Mouse (Mus musculus) hindbrain, embryonic 11.5 days (tissue): ENCODE measurements around the gene Fam69b. TPM values are rescaled to one million over a fixed set of nuclear protein-coding genes. Genes with fewer than 3 reads are reported as not detected.

Experiments used
- ATAC-seq: fragments of 200-750 bp; cut with Nextera tagmentation; 2 replicates; pipeline ENCODE4 v1.8.0; 2017; ENCODE audit warnings: mild to moderate bottlenecking, moderate TSS enrichment, moderate library complexity; ENCODE audit not compliant: low FRiP score
- DNase-seq: peaks from one replicate; pipeline ENCODE4 v3.0.0-alpha.2; 2015; ENCODE audit warnings: low spot score
- H3K27ac ChIP-seq: fragments of 300-500 bp; sonication (generic); 2 replicates; pipeline ENCODE4 v1.5.1; 2014; ENCODE audit warnings: mild to moderate bottlenecking, low read depth, low read length
- H3K27me3 ChIP-seq: fragments of 300-500 bp; sonication (generic); 2 replicates; pipeline ENCODE4 v1.6.1; 2014; ENCODE audit warnings: mild to moderate bottlenecking, low read length, moderate library complexity, mixed read lengths; ENCODE audit not compliant: control insufficient read depth, insufficient read depth
- H3K36me3 ChIP-seq: fragments of 300-500 bp; sonication (generic); 2 replicates; pipeline ENCODE4 v1.6.1; 2014; ENCODE audit warnings: mild to moderate bottlenecking, low read length, moderate library complexity, mixed read lengths; ENCODE audit not compliant: control insufficient read depth, insufficient read depth
- H3K4me1 ChIP-seq: fragments of 300-500 bp; sonication (generic); replicated peaks from 2 replicates; pipeline ENCODE4 v1.6.1; 2014; ENCODE audit warnings: low read length, mixed read lengths; ENCODE audit not compliant: control insufficient read depth, insufficient read depth
- H3K4me2 ChIP-seq: fragments of 300-500 bp; sonication (generic); replicated peaks from 2 replicates; pipeline ENCODE4 v1.6.1; 2014; ENCODE audit warnings: mild to moderate bottlenecking, low read depth, low read length
- H3K4me3 ChIP-seq: fragments of 300-500 bp; sonication (generic); 2 replicates; pipeline ENCODE4 v1.5.1; 2014; ENCODE audit warnings: low read depth, low read length
- H3K9ac ChIP-seq: fragments of 300-500 bp; sonication (generic); 2 replicates; pipeline ENCODE4 v1.6.1; 2014; ENCODE audit warnings: low read depth, low read length
- H3K9me3 ChIP-seq: fragments of 300-500 bp; sonication (generic); 2 replicates; pipeline ENCODE4 v1.6.1; 2016; ENCODE audit warnings: low read length; ENCODE audit not compliant: control insufficient read depth
- WGBS: fragments of 180-500 bp; shearing (Covaris S2); extraction: QIAGEN DNeasy Blood & Tissue Kit; methylation state at CpG from one replicate; pipeline ENCODE4 v1.1.7; 2014; 5-methylcytosine and 5-hydroxymethylcytosine counted together
- polyA plus RNA-seq: library from polyadenylated mRNA; unstranded; fragments of >200 nt; fragmentation: Nextera tagmentation; extraction: Ambion mirVana; gene quantifications from 2 replicates; pipeline ENCODE4 v1.2.1, GENCODE M21; 2014

The Fam69b gene
- polyA plus RNA-seq: 38.4 and 45.5 TPM in 2 replicates

DNA sequence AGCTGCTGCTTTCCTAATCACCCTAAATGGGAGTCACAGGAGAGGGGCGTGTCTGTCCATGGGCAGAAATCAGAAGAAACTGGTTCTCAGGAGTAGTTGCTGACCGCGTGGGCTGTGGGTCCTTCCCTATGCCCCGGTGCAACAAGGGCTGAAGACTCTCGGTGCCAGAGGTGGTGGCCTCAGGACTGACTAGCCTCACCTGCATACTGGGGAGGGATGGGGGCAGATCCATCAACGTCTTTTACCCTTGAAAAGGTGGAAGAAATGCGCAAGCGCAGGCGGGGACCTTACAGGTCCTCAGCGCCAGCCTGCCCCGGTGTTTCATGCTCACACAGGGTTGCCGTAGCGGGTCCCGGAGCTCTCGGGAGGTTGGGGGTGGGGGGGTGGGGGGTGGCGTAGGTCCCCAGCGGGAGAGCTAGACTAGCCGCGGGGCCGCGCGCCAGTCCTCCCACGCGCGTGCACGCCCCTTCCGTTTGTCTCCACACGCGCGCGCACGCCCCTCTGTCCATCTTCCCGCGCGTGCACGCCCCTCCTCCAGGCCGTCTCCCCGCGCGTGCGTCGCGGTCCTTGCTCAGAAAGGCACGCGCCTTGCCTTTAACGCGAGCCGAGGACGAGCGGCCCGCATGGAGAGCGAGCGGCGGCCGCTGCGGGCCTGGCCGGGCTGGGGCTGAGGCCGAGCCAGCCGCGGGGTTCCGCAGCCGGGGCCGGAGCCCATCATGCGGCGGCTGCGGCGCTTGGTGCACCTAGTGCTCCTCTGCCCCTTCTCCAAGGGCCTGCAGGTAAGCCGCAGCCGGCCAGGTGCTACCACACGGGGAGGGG lies at the start of gene Fam69b:
Gene Fam69b (plus strand): TSS at position 537 of the 819 bp plus-strand sequence.
- Histone ChIP-seq H3K4me1 (peaks cover 10% of the 10 kb centered on the region), H3K27me3 (no peaks in the 10 kb centered on the region), H3K36me3 (no peaks in the 10 kb centered on the region), H3K4me2 (peak within 1 kb of the TSS; percentile 96), H3K4me3 (peak within 1 kb of the TSS; percentile 74), H3K9me3 (no peaks in the 10 kb centered on the region), H3K9ac (peak within 1 kb of the TSS; percentile 98), H3K27ac (peak within 1 kb of the TSS; percentile 70)
- DNase-seq (peak; percentile 93), ATAC-seq (peak; percentile 84)
- 1% methylated on average over 63 of the region's 70 CpGs for WGBS

DNA sequence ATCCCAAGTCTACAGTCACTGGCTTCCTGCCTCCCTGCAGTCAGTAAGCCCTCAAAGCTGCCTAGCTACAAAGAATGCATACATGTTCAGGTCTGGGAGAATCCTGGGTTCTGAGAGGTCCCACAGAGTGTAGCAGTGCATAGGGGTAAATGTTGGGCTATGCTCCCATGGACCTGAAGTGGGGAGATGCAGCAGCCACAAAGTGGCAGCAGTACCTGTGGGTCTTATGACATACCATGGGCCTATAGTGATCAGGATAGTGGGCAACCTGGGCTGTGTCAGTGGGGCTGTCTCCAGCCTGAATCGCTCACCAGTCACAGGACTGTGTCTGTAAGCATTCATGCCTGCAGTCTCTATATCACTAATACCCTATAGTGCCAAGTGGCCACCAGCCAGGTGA lies 48.5 kb upstream of the Fam69b start, which contains the start of gene Egfl7:
Gene Egfl7 (plus strand): TSS at position 301 of the 400 bp plus-strand sequence.
- Histone ChIP-seq H3K9me3 (no peaks in the 10 kb centered on the region), H3K4me2 (no peak within 1 kb of the TSS), H3K27me3 (no peaks in the 10 kb centered on the region), H3K9ac (no peak within 1 kb of the TSS), H3K4me1 (no peaks in the 10 kb centered on the region), H3K27ac (no peak within 1 kb of the TSS), H3K36me3 (no peaks in the 10 kb centered on the region), H3K4me3 (no peak within 1 kb of the TSS)
- no peak for DNase-seq
- WGBS: 83% methylated on average over 1 of the region's 1 CpGs
- no peak for ATAC-seq

DNA sequence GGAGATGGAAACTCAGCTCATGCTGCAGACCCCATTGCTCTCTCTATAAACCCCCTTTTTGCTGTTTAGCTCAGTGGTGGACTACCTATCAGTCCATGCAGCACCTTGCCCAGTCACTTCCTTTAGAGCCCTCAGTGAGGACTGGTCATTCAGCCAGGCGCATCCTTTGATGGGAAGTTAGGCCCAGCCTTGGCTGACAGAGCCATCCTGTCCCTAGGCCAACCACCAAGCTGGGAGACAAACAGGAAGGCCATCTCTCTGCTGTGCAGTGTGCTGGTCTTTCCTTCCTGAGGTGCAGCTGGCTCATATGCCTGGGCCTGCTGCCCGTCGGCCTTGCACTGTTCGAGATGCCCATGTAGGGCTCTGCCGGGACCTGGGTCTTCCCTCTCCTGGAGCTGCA lies 47.5 kb upstream of the Fam69b start:
- no peak for ATAC-seq
- Histone ChIP-seq H3K4me1 (no peaks in the 10 kb centered on the region), H3K4me2 (no peak overlapping the region), H3K36me3 (no peaks in the 10 kb centered on the region), H3K4me3 (no peak overlapping the region), H3K9ac (no peak overlapping the region), H3K9me3 (no peaks in the 10 kb centered on the region), H3K27me3 (no peaks in the 10 kb centered on the region), H3K27ac (no peak overlapping the region)
- no peak for DNase-seq
- WGBS: 89% methylated on average over 5 of the region's 5 CpGs

DNA sequence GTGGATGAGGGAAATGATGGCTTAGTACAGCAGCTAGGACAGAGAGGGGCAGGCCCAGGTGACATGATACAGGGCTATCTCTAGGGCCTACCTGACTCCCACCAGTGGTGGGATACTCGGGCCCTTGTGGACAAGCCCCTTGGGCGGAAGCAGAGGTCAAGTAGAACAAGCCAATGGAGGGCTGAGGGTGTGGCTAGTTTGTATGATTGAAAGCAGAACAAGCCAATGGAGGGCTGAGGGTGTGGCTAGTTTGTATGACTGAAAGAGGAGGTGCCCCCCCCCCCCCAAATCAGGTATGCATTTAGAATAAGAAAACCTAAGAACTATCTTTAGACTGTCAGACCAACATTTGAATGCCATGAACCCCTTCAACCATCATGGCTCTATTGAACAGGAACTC lies 46.1 kb upstream of the Fam69b start:
- Histone ChIP-seq H3K9ac (no peak overlapping the region), H3K36me3 (no peaks in the 10 kb centered on the region), H3K27me3 (no peaks in the 10 kb centered on the region), H3K4me3 (no peak overlapping the region), H3K9me3 (no peaks in the 10 kb centered on the region), H3K4me2 (no peak overlapping the region), H3K27ac (no peak overlapping the region), H3K4me1 (no peaks in the 10 kb centered on the region)
- 55% methylated on average over 2 of the region's 2 CpGs for WGBS
- ATAC-seq (no peak), DNase-seq (no peak)

DNA sequence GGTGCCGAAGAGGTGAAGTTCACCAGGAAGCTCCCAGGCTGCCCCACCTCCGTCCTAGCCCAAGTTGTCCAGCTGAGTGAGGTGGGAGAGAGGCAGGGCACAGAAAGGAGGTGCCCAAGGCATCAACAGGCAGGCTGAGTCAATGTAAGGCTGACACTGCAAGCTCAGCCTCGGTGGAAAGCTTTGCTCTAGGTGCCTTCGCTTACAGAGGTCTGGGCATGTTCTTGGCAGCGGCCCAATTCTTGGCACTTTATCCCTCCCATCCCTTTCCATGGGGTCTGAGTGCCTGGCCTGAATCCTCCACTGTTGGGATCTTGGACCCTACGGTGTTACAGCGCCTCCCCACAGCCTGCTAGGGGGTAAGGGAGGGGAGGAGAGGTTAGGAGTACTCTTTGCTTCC lies 45.5 kb upstream of the Fam69b start:
- no peak overlapping the region for H3K27ac ChIP-seq
- H3K9me3 ChIP-seq: no peaks in the 10 kb centered on the region
- no peak overlapping the region for H3K9ac ChIP-seq
- ATAC-seq (no peak), DNase-seq (no peak)
- 79% methylated on average over 7 of the region's 7 CpGs for WGBS
- no peaks in the 10 kb centered on the region for H3K4me1 ChIP-seq
- H3K4me3 ChIP-seq: no peak overlapping the region
- no peaks in the 10 kb centered on the region for H3K27me3 ChIP-seq
- H3K4me2 ChIP-seq: no peak overlapping the region
- H3K36me3 ChIP-seq: no peaks in the 10 kb centered on the region

DNA sequence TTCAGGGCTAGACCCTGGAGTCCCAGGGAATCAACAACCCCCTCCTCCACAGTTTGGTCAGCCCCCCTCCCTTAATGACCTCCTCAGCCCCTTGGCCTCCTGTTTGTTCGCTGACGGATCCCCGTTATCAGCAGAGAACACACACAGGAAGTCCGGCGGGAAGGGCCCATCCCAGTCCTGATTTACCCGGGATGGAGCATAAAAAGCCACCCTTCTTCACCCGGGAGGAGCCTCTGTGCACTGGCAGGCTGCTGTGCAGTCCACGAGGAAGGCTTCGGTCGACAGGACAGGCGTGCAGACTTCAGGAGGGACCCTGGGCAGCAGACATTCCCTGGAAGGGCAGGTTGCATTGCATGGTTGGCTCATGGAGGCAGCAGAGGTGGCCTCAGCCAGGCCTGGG lies 44.6 kb upstream of the Fam69b start:
- no peak overlapping the region for H3K27ac ChIP-seq
- no peak overlapping the region for H3K4me2 ChIP-seq
- H3K4me1 ChIP-seq: no peaks in the 10 kb centered on the region
- no peaks in the 10 kb centered on the region for H3K36me3 ChIP-seq
- ATAC-seq: no peak
- H3K9ac ChIP-seq: no peak overlapping the region
- 68% methylated on average over 11 of the region's 11 CpGs for WGBS
- DNase-seq: no peak
- no peaks in the 10 kb centered on the region for H3K9me3 ChIP-seq
- no peak overlapping the region; the same call in 1 of the 2 replicates for H3K4me3 ChIP-seq
- no peaks in the 10 kb centered on the region for H3K27me3 ChIP-seq

DNA sequence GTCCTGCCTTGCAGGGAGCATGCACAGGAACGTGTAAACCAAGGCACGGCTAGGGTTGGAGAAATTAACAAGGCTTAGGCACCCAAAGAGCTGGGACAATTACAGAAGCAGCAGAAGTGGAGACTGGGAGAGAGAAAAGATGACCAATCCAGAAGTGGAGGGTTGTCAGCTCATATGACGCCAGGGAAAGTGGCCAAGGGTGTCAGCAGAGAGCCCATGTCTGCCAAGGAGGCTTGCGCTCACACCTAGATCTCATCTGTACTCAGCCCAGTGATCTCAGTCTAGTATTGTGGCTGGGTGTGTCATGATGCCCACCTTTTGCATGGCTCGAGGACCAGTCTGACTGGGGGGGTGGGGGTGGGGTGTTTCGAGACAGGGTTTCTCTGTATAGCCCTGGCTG lies 42.5 kb upstream of the Fam69b start:
- Histone ChIP-seq H3K9me3 (no peaks in the 10 kb centered on the region), H3K27ac (peak overlapping the region; percentile 7; the same call in 1 of the 2 replicates), H3K9ac (no peak overlapping the region), H3K36me3 (no peaks in the 10 kb centered on the region), H3K4me1 (no peaks in the 10 kb centered on the region), H3K4me3 (no peak overlapping the region), H3K4me2 (no peak overlapping the region), H3K27me3 (no peaks in the 10 kb centered on the region)
- 62% methylated on average over 6 of the region's 6 CpGs for WGBS
- DNase-seq (no peak), ATAC-seq (no peak)

DNA sequence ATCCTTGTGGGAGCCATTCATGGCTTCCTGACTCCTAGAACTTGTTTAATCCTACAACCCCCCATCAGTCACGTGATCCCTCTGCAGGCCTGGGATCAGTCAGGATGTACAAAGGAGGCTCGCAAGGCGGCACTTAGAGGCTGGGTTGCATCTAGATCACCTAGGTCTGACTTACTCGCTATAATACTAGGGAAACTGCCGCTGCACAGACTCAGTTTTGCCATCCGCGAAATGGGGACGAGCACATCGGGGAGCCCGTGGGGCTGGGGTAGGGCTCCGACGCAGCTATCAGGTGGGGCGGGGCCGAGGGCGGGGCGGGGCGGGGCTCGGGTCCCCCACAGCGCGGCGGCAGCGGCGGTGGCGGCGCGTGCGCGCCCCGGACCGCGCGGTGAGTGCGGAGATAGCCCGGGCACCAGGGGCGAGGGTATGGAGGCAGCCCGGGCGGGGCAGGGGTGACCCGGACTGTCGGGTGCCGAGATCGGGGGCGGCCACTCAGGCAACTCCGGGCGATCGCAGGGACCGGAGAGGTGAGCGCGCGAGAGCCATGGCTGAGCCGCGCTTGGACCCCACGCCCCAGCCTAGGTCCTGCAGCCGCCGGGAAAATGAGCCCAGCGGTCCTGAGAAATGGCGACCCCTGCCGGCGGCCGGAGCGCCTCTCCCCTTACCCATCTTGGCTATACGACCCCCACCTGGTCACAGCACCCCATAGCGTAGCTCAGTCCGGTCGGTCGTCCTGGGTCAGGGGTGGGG lies 41.8 kb upstream of the Fam69b start, which contains the start of gene Gm20532:
Gene Gm20532 (plus strand): TSS at position 346 of the 750 bp plus-strand sequence.
- Histone ChIP-seq H3K27me3 (no peaks in the 10 kb centered on the region), H3K4me1 (no peaks in the 10 kb centered on the region)

More for the DNA sequence above, 41.8 kb upstream of the Fam69b start, which contains the start of gene Gm20532:
- no peaks in the 10 kb centered on the region for H3K9me3 ChIP-seq
- peak within 1 kb of the TSS; percentile 45; the same call in 1 of the 2 replicates for H3K27ac ChIP-seq
- ATAC-seq: peak; percentile 73
- 1% methylated on average over 63 of the region's 65 CpGs for WGBS
- peak within 1 kb of the TSS; percentile 63 for H3K9ac ChIP-seq
- H3K4me3 ChIP-seq: peak within 1 kb of the TSS; percentile 52
- peak within 1 kb of the TSS; percentile 77 for H3K4me2 ChIP-seq
- peak; percentile 87 for DNase-seq
- H3K36me3 ChIP-seq: no peaks in the 10 kb centered on the region
